Mouse (Mus musculus) c-Kit-positive CD71-positive TER-119-negative erythroid progenitor cells, embryonic 14.5 days (primary cell): ENCODE data around the gene Maml2.
"Not testable (repeated sequence)": the region's sequence is repeated elsewhere in the genome, so short reads cannot be mapped to it uniquely, and the experiment has no call there.

Experiments
- DNase-seq: peaks from one replicate; pipeline ENCODE4 v3.0.0-alpha.2; 2013; ENCODE audit warnings: low read depth

The Maml2 gene

GRCm38 (mm10) chr9:13681581-13682038 lies 383.9 kb downstream of the Maml2 start:
- DNase-seq = no peak

DNA sequence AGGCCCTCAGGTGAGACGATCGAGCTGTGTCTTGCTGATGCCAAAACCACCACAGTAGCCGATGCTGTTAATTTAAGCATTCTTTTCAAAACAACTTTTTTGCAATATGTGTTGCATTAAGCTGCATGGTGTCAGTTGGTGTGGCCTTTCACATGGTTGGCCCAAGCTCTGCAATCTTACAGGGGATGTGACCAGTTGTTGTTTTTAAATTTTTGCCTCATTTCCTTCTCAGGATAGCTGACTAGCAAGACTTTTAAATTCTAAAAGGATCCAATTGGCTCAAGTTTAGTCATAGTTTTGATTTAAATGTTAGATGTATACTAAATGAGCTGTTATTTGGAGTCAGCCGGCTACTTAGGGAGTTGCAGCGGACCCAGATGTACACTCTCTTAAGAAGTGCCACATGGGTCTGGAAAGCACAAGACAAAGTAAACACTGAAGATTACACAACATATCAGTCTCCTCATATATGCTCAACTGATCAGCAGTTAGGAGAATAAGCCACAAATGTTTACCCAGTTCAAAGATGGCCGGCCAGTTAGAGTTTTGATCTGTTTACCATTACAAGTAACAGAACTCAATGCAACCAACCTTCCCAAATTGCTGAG lies 386.7 kb downstream of the Maml2 start:
- DNase-seq = no peak

DNA sequence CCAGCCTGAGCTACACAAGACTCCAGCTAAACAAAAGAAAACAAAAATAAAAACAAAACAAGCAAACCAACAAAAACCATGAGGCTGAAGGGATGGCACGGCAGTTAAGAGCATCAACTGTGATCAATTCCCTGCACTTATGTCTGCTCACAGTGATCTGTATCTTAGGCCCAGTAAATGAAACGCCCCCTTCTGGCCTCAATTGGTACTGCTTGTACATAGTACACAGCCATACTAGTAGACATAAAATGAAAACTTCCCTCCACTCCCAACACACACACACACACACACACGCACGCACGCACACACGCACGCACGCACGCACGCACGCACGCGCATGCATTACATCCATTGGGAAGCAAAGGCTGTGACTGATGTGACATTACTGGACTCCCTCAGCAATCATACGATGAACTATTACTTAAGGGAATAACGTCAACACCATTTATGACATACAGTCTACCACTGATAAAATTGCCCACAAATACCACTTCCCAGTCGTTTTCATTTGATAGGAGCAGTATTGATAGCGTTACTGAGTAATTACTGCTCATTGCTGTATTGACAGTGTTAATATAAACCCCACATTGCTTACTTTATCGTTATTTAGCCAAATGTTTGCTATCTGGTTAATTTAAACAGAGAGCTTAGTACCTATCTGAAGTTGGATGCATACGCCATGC lies 389.4 kb downstream of the Maml2 start:
- DNase-seq = peak; percentile 24

DNA sequence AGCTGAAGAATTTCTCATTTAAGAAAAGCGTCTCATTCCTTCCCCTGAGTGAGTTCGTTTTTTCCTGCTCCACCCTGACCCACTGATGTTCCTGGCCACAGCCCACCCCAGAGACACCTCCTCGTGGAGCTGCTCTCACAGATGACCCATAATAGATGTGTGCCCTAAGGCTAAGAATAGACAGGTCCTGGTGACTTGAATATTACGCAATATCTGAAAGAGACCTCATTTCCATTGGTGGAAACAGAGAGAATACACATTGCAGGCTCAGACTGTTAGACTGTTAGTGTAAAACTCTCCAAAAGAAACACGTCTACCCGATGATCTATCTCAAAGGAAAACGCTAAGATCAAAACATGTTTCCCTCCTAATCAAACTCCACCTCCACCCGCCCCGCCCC lies 391.2 kb downstream of the Maml2 start:
- no peak for DNase-seq

DNA sequence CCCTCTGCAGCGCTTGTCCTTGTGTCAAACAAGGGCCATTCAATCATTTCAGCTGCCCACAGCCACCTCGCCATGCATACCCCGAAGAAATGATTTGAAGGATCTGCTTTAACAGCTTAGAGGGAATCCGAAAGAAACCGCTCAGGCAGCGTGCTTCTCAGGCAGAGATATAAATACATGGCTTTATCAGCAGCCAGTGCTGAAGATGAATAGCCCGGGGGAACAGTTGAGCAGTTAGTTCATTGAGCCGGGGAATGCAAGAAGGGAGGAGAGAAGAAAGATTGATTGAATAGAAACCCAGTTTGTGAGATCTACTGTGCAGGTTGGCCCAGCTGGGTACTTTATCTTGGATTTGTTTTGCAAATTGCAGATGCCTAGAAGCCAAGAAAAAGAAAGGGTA lies 392.6 kb downstream of the Maml2 start:
- no peak for DNase-seq

DNA sequence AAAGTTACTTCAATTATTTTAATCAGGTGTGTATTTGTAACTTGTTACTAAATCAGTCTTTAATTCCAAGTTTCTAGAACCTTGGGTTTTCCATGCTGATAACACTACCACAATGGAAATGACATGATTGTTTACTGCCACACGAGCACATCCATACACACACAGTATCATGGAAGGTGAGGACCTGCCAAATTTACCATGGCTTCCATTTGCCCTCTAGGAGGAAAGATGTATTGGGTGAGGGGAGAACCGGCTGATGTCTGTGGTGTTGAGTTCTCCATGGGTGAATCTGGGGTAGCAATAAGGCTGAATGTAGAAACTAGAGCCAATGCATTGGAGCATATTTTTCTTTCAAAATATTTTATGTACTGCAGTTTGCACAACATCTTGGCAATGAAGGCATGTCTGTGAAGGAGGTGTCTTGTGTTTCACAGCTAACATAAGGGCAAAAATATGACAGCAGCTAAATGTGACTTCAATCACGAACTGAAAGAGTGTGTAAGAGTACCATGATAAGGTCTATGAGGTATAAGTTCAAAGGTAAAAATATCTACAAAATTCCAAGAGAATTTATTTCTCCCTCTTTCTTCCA lies 396.0 kb downstream of the Maml2 start:
- DNase-seq = no peak

DNA sequence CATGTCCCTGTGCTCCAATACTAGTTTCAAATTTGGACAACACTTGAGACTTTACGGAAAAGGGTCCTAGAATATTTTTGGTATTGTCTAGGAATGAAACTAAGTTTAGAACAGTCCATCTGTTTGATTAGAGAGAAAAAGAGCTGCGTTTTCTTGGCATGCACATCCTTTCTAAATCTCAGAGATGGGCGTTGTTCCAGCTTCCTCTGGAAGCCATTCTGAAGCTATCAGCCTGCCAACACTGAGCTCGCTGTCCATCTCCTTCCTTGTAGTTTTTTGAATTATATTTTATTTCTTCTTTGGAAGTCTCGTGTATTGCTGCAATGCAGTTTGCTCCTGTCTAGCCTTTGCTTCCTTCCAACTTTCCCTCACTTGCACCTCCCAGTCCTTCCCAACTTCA lies 396.5 kb downstream of the Maml2 start:
- DNase-seq = no peak

GRCm38 (mm10) chr9:13697041-13697811 lies 399.5 kb downstream of the Maml2 start:
- no peak for DNase-seq

DNA sequence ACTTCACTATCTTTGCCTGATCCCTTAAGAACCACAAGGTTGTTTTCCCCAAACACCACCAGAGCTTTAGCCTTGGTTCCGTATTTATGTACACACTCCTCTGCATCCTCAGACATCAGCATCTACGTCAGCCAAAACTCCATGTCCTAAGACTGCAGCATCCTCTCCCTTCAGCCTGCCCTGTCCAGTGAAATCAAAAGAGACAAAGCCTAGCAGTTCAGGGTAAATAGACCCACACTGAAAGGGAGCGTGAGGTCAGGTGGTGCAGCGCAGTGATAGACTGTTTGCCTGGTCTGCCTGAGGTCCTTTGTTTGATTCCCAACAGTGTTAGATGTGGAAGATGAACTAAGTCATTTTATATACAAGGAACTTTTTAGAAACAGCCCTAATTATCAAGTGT lies 400.1 kb downstream of the Maml2 start:
- DNase-seq = no peak

- no peak for DNase-seq
These were observed 401.5 kb downstream of the Maml2 start for GRCm38 (mm10) chr9:13699061-13699780.

DNA sequence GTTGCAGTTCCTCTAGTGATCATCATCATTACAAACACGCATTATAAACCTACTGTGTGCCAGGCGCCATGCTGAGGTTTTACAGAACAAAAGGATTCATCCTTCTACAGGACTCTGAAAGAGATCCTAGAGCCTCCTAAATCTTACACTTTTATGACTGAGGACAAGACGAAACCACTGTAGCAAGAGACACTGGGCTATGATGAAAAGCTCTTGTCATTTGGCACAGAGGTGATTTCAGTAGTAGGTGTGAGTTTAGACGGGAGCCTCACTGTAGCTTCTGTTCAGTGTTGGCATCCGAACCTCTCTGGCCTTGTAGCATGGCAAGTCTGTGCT lies 402.0 kb downstream of the Maml2 start:
- DNase-seq = no peak

GRCm38 (mm10) chr9:13701773-13702172 lies 404.0 kb downstream of the Maml2 start:
- DNase-seq = no peak

- DNase-seq = no peak
These were observed 405.3 kb downstream of the Maml2 start for GRCm38 (mm10) chr9:13703100-13703499.

DNA sequence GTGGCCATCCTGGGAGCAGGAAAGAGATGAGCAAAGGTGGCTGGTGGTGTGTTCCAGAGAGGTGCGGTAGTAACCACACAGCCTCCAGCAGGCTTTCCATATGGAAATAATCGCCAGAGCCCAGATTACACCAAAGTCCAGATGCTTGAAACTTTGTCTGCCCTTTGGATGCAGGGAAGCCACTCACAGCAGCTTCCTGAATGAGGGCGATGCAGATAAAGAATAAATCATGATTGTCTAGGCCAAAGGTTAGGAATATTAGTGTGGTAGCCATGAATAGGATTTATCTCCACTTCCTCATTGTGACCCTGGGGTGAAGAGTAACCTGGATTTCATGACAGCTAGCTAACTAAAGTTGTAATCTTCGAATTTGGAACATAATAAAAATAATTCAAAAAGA lies 407.2 kb downstream of the Maml2 start:
- no peak for DNase-seq

- no peak for DNase-seq
These were observed 409.4 kb downstream of the Maml2 start for GRCm38 (mm10) chr9:13707066-13707555.

DNA sequence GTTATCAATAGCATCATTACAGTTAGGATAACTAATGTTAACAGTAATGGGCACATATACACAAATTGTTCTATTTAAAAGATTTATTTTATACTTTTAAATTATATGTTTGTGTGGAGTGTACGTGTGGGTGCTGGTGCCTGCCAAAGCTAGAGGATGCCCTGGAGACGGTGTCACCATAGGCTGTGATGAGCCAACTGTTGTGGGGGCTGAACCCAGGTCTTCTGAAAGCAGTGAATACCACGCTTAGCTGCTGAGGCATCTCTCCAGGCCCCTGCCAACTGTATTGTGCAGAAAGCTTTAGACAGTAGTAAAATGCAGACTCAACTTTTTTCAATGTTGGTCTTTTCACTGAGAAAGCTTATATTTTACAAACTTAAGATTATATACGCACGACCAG lies 411.7 kb downstream of the Maml2 start:
- DNase-seq = no peak

GRCm38 (mm10) chr9:13715891-13716290 lies 418.1 kb downstream of the Maml2 start:
- not testable (repeated sequence) for DNase-seq

DNA sequence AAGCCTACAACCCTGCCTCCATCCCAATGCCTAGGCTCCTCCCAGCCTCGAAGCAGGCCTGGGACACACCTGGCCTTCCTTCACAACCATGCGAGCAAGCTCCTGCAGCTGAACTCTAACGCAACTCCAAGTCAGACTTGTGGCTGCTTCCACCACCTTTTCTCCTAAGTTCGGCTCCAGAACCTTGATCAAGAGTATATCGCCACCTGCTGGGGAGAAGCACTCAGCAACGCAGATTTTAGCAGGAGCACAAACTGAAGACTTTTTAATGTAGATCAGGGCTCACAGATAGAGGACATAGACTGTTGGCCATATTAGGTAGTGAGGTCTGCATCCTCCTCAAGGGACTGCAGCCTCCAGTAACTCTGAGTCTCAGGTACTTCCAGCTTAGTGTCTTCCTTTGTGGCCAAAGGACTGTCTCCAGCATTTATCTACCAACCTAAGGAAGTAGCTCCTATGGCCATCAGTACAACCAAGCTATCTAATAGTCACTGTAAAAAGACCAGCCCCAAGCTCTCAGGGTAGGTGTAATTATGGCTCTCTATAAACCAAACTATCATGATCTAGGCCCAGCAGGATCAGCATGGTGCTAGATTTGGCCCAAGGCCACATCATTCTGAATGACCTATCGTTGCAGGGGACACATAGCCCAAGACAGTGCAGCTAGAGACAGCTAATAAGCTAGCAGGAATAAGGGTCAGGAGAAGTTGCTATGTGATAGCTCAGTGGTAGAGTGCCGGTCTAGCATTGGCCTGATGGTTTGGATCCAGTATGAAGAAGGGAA lies 418.8 kb downstream of the Maml2 start:
- DNase-seq = peak; percentile 51

GRCm38 (mm10) chr9:13748404-13748797 lies 450.6 kb downstream of the Maml2 start, which contains the start of gene Mtmr2:
Gene Mtmr2, plus strand, starts transcription at chr9:13748410.
- DNase-seq = peak; percentile 25

DNA sequence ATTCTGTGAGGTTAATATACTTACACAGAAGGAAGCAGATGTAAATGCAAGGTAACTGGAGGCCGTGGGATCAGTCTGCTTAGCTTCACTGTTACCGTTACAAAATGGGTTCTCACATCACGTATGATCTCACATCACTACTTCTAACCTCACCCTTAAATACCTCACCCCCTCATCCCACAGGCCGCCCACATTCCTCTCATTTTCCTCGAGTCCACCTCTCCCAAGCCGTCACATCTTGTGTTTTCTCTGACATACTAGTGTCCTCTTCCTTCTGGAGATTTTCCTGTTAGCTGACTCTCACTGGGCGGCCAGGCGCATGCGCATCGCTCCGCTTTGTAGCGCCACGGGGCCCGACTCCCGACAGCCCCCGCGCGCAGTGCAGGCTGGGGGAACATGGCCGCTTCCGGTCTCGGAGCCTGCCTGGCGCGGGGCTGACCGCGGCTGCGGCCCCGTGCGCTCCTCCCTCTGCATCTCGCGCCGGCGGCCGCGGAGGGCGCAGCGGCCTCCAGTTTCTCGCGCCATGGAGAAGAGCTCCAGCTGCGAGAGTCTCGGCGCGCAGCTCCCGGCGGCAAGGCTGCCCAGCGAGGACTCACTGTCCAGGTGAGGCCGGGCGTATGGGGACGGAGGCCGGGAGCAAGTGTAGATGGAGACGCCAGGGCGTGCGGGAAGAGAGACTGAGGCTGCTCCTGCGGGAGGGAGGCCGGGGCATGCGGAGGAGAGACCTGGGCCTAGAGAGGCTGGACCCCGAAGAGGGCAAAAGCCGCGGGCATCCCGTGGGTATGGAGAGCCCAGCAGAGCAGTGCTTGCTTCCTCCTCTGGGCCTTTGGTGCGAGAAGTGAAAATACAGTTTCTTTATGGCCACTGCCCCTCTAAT lies 451.3 kb downstream of the Maml2 start:
- DNase-seq = peak; percentile 83
